Mouse (Mus musculus): Measurements from ENCODE around the gene Tbc1d21. TPM values are rescaled to one million over a fixed set of nuclear protein-coding genes. Genes with fewer than 3 reads are reported as not detected.
A peak's percentile ranks its signal among the peaks of the same experiment; 100 is the strongest.

Tbc1d21 gene
- total RNA-seq, 1 experiment, result not detected

DNA sequence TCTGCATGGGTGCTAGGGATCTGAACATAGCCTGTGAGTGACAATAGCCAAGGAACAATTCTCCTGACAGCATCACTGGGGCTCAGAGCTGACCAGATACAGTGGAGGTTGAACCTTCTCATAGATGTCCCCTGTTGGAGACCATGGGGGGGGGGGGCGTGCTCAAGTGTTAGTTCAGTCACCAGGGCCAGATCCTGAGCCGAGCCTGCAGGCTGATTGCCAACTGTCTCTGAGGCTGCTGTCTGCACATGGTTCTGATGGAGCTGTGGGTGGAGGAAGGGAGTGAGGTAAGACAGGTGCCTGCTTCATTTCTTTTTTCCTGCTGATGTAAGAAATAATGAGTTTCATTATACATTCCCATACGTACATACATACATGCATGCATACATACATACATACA, 51.9 kb downstream of the Tbc1d21 start:
- Histone ChIP-seq H3K9me3 (ENCODE audit: control insufficient read depth, insufficient read depth, low read depth, low read length) (no peaks in the 10 kb centered on the region), H3K27ac (ENCODE audit: insufficient read depth, low read depth, low read length, poor library complexity, severe bottlenecking) (no peak overlapping the region), H3K4me3 (ENCODE audit: insufficient read depth in 1 of 2, low read depth in 1 of 2, low read length in 2 of 2, poor library complexity in 1 of 2, severe bottlenecking in 1 of 2) (no peak overlapping the region), H3K9ac (ENCODE audit: insufficient read depth, low read depth, low read length, poor library complexity, severe bottlenecking) (no peak overlapping the region), H3K4me1 (ENCODE audit: control insufficient read depth in 2 of 2, insufficient read depth in 2 of 2, low read length in 2 of 2, poor library complexity in 1 of 2) (no peaks in the 10 kb centered on the region; a peak in 1 of 4 replicates), H3K36me3 (ENCODE audit: control insufficient read depth, insufficient read depth, low read length, poor library complexity, severe bottlenecking) (no peaks in the 10 kb centered on the region)
- in situ Hi-C loops (cut with MboI; ENCODE audit: low sequenced_read_pairs in 2 of 2, unreplicated experiment in 2 of 2), result no loop called here
- TF ChIP-seq MAFK (IDR thresholded peaks at IDR 0.05; ENCODE audit: insufficient read depth, low read depth, low read length), result no peak
- no peak for TF ChIP-seq CHD2 (IDR thresholded peaks at IDR 0.05; ENCODE audit: low read depth, low read length)
- TF ChIP-seq ZC3H11A (IDR thresholded peaks at IDR 0.05; ENCODE audit: borderline replicate concordance, low read depth, low read length), result no peak
- no peak for TF ChIP-seq ZNF384 (IDR thresholded peaks at IDR 0.05; ENCODE audit: low read depth, low read length)
- TF ChIP-seq HCFC1 (IDR thresholded peaks at IDR 0.05; ENCODE audit: borderline replicate concordance, insufficient read depth, low read length), result no peak
- DNase-seq (ENCODE audit: low read depth, low spot score), result no peak

- no peak overlapping the region for H3K9ac ChIP-seq (ENCODE audit: insufficient read depth, low read depth, low read length, poor library complexity, severe bottlenecking)
- TF ChIP-seq CHD2 (IDR thresholded peaks at IDR 0.05; ENCODE audit: low read depth, low read length), result no peak
- TF ChIP-seq ZC3H11A (IDR thresholded peaks at IDR 0.05; ENCODE audit: borderline replicate concordance, low read depth, low read length), result no peak
- no peak for TF ChIP-seq HCFC1 (IDR thresholded peaks at IDR 0.05; ENCODE audit: borderline replicate concordance, insufficient read depth, low read length)
- TF ChIP-seq MAFK (IDR thresholded peaks at IDR 0.05; ENCODE audit: insufficient read depth, low read depth, low read length), result no peak
- TF ChIP-seq ZNF384 (IDR thresholded peaks at IDR 0.05; ENCODE audit: low read depth, low read length), result no peak
- no peaks in the 10 kb centered on the region for H3K36me3 ChIP-seq (ENCODE audit: control insufficient read depth, insufficient read depth, low read length, poor library complexity, severe bottlenecking)
- peaks cover 0 to 2% of the 10 kb centered on the region in 2 experiments; a peak in 1 of 4 replicates for H3K4me1 ChIP-seq (ENCODE audit: control insufficient read depth in 2 of 2, insufficient read depth in 2 of 2, low read length in 2 of 2, poor library complexity in 1 of 2)
- H3K27ac ChIP-seq (ENCODE audit: insufficient read depth, low read depth, low read length, poor library complexity, severe bottlenecking), result no peak overlapping the region
- in situ Hi-C loops (cut with MboI; ENCODE audit: low sequenced_read_pairs in 2 of 2, unreplicated experiment in 2 of 2), result no loop called here
- DNase-seq (ENCODE audit: low read depth, low spot score), result no peak
- H3K9me3 ChIP-seq (ENCODE audit: control insufficient read depth, insufficient read depth, low read depth, low read length), result no peaks in the 10 kb centered on the region
- H3K4me3 ChIP-seq (ENCODE audit: insufficient read depth in 1 of 2, low read depth in 1 of 2, low read length in 2 of 2, poor library complexity in 1 of 2, severe bottlenecking in 1 of 2), result no peak overlapping the region
Observed at GRCm38 (mm10) chr9:58317381-58317780, 52.9 kb downstream of the Tbc1d21 start.

DNA sequence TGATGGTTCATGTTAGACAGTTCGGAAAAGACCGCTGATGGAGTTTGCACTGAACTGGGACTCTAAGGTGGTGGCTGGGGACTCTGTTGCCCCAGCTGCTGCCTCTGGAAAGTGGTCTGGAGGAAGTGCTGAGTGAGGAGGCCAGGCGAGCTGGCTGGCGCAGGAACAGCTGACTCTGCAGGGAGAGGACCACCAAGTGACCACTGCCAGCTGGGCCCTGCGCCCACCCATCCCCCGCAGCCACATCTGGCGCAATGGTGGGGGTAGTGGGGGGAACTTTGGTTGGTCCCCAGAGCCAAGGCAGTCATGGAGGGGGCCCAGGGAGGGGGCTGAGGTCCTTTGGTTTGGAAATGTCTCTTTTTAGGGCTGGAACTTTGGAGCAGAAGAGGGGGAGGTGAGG, 53.5 kb downstream of the Tbc1d21 start:
- peaks cover 0 to 2% of the 10 kb centered on the region in 2 experiments; a peak in 1 of 4 replicates for H3K4me1 ChIP-seq (ENCODE audit: control insufficient read depth in 2 of 2, insufficient read depth in 2 of 2, low read length in 2 of 2, poor library complexity in 1 of 2)
- no peak for DNase-seq (ENCODE audit: low read depth, low spot score)
- in situ Hi-C loops (cut with MboI; ENCODE audit: low sequenced_read_pairs in 2 of 2, unreplicated experiment in 2 of 2), result no loop called here
- H3K9ac ChIP-seq (ENCODE audit: insufficient read depth, low read depth, low read length, poor library complexity, severe bottlenecking), result no peak overlapping the region
- TF ChIP-seq MAFK (IDR thresholded peaks at IDR 0.05; ENCODE audit: insufficient read depth, low read depth, low read length) (no peak), CHD2 (IDR thresholded peaks at IDR 0.05; ENCODE audit: low read depth, low read length) (no peak), HCFC1 (IDR thresholded peaks at IDR 0.05; ENCODE audit: borderline replicate concordance, insufficient read depth, low read length) (no peak), ZNF384 (IDR thresholded peaks at IDR 0.05; ENCODE audit: low read depth, low read length) (no peak), ZC3H11A (IDR thresholded peaks at IDR 0.05; ENCODE audit: borderline replicate concordance, low read depth, low read length) (no peak)
- H3K9me3 ChIP-seq (ENCODE audit: control insufficient read depth, insufficient read depth, low read depth, low read length), result no peaks in the 10 kb centered on the region
- peak overlapping the region; percentile 5; the same call in 1 of the 2 replicates for H3K27ac ChIP-seq (ENCODE audit: insufficient read depth, low read depth, low read length, poor library complexity, severe bottlenecking)
- H3K4me3 ChIP-seq (ENCODE audit: insufficient read depth in 1 of 2, low read depth in 1 of 2, low read length in 2 of 2, poor library complexity in 1 of 2, severe bottlenecking in 1 of 2), result no peak overlapping the region
- H3K36me3 ChIP-seq (ENCODE audit: control insufficient read depth, insufficient read depth, low read length, poor library complexity, severe bottlenecking), result no peaks in the 10 kb centered on the region

DNA sequence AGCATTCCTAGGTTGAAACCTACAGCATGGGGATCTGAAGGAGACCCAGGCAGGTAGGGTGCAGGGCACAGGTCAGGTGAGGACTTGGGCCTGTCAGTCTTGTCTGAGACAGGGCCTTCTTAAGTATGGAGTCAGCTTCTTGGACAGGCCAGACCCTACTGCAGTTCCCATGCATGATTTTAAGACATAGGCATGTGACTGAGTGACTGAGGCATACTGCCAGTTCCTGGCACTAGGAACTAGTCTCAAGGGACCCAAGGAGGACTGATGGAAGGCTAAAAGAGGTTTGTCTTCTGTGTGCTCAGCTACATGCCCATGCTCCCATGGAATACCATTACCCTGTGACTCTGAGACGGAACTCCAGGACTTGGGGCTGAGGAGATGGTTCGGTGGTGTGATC, 54.4 kb downstream of the Tbc1d21 start:
- DNase-seq (ENCODE audit: low read depth, low spot score), result no peak
- H3K9ac ChIP-seq (ENCODE audit: insufficient read depth, low read depth, low read length, poor library complexity, severe bottlenecking), result no peak overlapping the region
- no peaks in the 10 kb centered on the region for H3K36me3 ChIP-seq (ENCODE audit: control insufficient read depth, insufficient read depth, low read length, poor library complexity, severe bottlenecking)
- no peak overlapping the region for H3K4me3 ChIP-seq (ENCODE audit: insufficient read depth in 1 of 2, low read depth in 1 of 2, low read length in 2 of 2, poor library complexity in 1 of 2, severe bottlenecking in 1 of 2)
- peaks cover 0 to 2% of the 10 kb centered on the region in 2 experiments; a peak in 1 of 4 replicates for H3K4me1 ChIP-seq (ENCODE audit: control insufficient read depth in 2 of 2, insufficient read depth in 2 of 2, low read length in 2 of 2, poor library complexity in 1 of 2)
- in situ Hi-C loops (cut with MboI; ENCODE audit: low sequenced_read_pairs in 2 of 2, unreplicated experiment in 2 of 2), result no loop called here
- TF ChIP-seq ZNF384 (IDR thresholded peaks at IDR 0.05; ENCODE audit: low read depth, low read length) (no peak), MAFK (IDR thresholded peaks at IDR 0.05; ENCODE audit: insufficient read depth, low read depth, low read length) (no peak), ZC3H11A (IDR thresholded peaks at IDR 0.05; ENCODE audit: borderline replicate concordance, low read depth, low read length) (no peak)
- H3K9me3 ChIP-seq (ENCODE audit: control insufficient read depth, insufficient read depth, low read depth, low read length), result no peaks in the 10 kb centered on the region
- no peak overlapping the region for H3K27ac ChIP-seq (ENCODE audit: insufficient read depth, low read depth, low read length, poor library complexity, severe bottlenecking)

Measured in ES-E14 (cell line).